Mouse (Mus musculus): ENCODE results near the gene Prdx6b. TPM values are rescaled to one million over a fixed set of nuclear protein-coding genes. Genes with fewer than 3 reads are reported as not detected.

The Prdx6b gene
- total RNA-seq, 2 experiments from 2014 or later, result not detected

DNA sequence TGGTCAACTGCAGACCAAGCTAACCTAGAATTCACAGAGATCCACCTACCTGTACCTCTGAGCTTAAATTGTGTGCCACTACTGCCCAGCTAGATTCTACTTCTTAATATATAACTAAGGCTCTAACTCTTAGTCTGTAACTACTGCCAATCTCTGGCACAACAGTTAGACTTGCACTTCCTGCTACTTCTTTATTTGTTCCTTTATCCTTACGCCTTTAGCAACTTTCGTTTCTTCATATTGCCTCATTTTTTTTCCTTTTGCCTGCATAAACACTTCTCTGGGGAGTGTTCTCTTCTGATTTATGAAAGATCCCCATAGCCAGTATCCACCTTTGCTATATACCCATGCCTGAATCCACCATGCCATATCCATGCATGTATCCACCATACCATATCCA is 11.7 kb downstream of the Prdx6b start:
- no peak for TF ChIP-seq CTCF (conservative IDR thresholded peaks at IDR 0.05)
- Histone ChIP-seq H3K4me3 (no peak overlapping the region), H3K27ac (no peak overlapping the region)
- no peak for DNase-seq (ENCODE audit: low spot score in 2 of 2)

DNA sequence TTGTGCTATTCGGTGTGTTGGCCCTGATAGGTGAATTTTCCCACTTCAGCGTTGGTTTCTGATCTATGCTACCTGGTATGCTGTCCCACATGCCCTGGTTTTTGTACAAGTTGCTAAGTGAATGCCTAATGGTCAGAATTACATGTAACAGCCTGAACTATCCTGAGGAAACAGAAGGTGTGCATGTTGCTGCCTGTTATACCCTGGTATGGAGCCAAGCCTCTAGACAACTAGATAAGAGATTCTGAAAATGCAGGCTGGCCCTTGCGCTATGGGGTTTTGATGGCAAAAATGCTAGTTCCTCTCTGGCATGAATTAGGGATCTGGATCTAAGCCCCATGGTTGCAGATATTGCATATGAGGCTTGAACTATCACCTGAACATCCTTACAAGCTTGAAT is 15.4 kb downstream of the Prdx6b start:
- DNase-seq (ENCODE audit: low spot score in 2 of 2), result no peak
- Histone ChIP-seq H3K27ac (no peak overlapping the region), H3K4me3 (no peak overlapping the region)
- no peak for TF ChIP-seq CTCF (conservative IDR thresholded peaks at IDR 0.05)

DNA sequence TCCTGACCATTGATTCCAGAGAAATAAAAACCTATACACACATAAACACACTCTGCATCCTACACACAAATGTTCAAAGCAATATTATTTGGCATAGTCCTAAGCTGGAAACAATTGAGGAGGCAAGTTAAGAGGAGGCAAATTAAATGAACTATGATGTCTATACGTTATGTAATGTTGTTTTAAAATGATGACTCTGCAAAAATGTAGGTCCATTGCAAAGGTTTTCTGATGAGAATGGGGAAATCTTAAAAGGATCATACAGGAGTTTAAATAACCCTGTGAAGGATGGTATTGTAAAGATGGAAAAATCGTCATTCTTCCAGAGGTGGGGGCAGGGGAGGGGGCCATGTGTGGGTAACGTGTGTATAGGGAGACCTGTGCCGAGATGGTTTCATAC is 17.5 kb downstream of the Prdx6b start:
- TF ChIP-seq CTCF (conservative IDR thresholded peaks at IDR 0.05), result no peak
- no peak for DNase-seq (ENCODE audit: low spot score in 2 of 2)
- Histone ChIP-seq H3K4me3 (no peak overlapping the region), H3K27ac (no peak overlapping the region)

DNA sequence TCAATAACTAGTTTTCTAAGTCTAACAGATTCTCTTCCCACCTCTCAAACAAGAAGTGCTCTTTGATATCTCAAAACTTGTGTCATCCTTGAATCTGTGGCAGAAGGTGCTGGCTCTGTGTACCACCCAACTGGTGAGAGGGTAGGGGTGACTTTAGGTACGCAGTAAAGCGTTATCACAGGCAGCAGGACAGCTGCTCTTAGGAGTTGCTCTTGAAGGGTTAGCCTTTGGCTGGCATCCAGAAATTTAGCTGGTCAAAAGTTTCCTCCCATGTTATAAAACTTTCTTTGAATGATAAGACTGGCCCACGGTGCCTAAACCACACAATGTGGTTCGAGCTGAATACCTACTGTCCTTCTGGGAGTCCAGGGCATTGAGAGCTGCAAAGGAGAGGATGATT is 18.5 kb downstream of the Prdx6b start:
- Histone ChIP-seq H3K27ac (no peak overlapping the region), H3K4me3 (no peak overlapping the region)
- no peak for DNase-seq (ENCODE audit: low spot score in 2 of 2)
- no peak for TF ChIP-seq CTCF (conservative IDR thresholded peaks at IDR 0.05)

DNA sequence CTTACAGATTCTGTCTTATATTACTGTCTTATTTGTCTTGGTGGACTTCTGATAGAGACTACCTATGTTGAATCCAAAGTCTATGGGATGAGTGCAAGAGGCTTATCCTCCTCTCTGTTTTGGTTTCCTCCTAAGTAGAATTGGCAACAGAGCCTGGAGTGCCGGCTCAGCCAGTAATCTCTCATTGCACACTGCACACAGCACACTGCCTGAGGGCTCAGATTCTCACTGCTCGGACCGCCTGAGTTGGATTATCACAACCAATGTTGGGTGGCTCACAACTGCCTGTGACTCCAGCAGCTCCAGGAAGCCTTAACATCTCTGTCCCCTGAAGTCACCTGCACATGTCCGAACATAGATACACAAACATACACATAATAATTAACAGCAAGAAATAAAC is 19.1 kb downstream of the Prdx6b start:
- no peak overlapping the region for H3K27ac ChIP-seq
- H3K4me3 ChIP-seq, result no peak overlapping the region
- no peak for TF ChIP-seq CTCF (conservative IDR thresholded peaks at IDR 0.05)
- no peak for DNase-seq (ENCODE audit: low spot score in 2 of 2)

DNA sequence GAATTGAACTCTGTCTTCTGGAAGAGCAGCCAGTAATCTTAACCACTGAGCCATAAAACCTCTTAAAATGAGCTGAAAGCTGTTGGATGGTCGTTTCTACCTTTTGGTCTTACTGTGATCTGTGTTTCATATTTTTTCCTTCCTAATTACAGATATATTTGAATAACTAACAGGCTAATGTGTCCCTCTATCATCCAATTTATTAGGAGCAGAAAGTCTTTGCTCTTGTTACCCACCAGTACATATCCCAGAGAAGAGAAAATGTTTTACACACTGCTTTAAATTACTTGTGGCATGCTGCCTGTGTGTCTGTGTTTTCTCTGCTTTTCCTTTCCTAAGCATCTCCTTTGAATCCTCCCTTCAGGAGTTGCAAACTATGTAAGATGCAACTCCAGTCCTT is 21.9 kb downstream of the Prdx6b start:
- no peak for TF ChIP-seq CTCF (conservative IDR thresholded peaks at IDR 0.05)
- no peak overlapping the region for H3K4me3 ChIP-seq
- H3K27ac ChIP-seq, result peak overlapping the region; percentile 99; the same call in 1 of the 2 replicates
- no peak for DNase-seq (ENCODE audit: low spot score in 2 of 2)

DNA sequence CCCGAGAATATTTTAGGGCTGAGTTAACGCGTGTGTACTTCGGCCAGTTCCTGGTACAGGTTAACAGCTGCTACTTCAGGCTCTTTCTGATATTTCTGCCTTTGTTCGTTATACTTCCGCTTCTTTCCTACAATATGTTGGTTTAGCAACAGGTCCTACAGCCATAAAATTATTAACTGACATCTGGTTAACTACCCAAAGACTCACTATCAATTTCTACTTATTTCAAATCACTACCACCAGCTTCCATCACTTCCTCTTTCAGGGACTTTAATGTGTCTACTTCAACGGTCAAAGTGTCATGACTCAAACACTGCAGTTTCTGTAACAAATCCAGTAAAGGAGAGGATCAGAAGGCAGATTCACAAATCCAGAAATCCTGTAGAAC is 22.6 kb downstream of the Prdx6b start:
- Histone ChIP-seq H3K27ac (peak overlapping the region; percentile 99), H3K4me3 (peak overlapping the region; percentile 85)
- TF ChIP-seq CTCF (conservative IDR thresholded peaks at IDR 0.05), result no peak
- DNase-seq (ENCODE audit: low spot score in 2 of 2), result no peak

DNA sequence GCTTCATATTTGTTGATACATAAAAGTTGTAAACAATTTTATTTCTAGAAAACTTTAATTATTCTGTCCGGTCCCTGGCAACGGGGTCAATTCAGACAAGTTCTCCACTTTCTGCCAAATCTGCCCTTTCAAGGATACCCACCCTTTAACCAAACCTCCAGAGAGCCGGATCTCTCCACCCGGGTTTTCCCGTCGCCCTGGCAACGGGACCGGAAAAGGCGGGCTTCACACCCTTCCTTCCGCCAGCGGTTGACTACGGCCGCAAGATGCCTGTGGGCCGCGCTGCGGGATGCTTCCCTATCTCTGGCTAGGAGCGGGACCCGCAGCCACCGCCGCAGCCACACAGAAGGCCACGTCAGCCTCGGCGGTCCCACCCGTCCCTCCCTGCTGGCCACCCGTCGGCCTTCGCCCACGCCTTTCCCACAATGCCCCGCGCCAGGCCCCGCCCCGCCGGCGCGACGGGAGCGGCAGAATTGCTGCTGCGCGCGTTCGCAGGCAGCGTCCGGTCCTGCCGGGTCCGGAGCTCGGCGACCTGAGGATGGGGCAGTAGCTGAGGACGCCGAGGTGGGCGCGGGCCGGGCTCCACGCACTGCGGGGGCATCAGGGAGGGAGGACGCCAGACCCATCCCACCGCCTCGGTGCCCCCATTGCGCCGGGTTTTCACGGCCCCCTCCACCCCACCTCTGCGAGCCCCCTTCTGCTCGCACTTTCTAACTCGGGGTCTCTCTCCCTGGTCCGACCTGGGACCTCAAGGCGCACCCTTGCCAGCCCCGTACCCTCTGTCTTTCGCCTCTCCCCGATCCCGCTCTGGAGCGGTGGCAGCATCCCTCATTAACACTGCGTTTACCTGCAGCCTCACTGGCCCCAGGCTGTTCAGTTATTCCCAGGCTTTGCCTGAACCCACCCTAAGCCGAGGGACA is 23.2 kb downstream of the Prdx6b start, which contains the start of gene Dnajc10:
TSS of gene Dnajc10 (plus strand) at position 225 of the 920 bp plus-strand sequence.
- peak within 1 kb of the TSS; percentile 99 for H3K27ac ChIP-seq
- peak within 1 kb of the TSS; percentile 85 for H3K4me3 ChIP-seq
- no peak for TF ChIP-seq CTCF (conservative IDR thresholded peaks at IDR 0.05)
- peak; percentile 89 to 90 for DNase-seq (ENCODE audit: low spot score in 2 of 2)

DNA sequence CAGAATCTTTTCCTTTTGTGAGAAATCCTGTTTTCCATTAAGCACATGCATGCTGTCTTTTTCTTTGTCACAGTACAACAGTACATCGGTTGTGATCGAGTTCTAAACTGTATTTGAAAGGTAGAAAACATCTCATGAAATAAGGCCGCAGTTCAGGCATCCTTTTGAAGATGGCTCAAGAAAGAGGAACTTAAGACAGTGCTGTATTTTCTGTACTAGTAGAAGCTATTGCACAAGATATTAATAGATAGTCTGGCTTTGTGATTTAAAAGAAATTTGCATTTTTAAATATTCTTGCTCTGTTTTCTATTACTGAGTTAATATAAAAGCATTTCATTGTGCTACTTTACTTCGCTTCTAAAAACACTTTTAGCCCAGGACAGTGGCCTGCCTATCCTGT is 30.6 kb downstream of the Prdx6b start:
- H3K27ac ChIP-seq, result no peak overlapping the region
- DNase-seq (ENCODE audit: low spot score in 2 of 2), result no peak
- no peak overlapping the region for H3K4me3 ChIP-seq
- no peak for TF ChIP-seq CTCF (conservative IDR thresholded peaks at IDR 0.05)

DNA sequence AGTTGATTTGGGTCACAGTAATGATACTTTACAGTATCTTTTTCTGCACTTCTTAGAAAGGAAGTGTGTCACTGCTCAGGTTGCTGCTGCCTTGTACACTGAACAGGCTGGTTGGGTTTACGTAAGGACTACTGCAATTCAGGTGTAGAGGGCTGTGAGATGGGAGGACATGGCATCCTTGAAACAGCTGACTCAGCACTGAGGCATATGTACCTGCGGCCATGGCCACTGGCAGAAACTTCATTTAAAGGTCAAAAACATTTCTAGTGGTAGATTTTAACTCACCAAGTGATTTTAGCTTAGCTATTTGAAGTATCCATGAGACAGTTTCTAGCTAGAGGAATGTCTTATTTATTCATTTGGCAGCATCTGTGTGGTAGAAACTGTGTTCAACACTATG is 33.5 kb downstream of the Prdx6b start:
- TF ChIP-seq CTCF (conservative IDR thresholded peaks at IDR 0.05), result no peak
- no peak overlapping the region for H3K27ac ChIP-seq
- DNase-seq (ENCODE audit: low spot score in 2 of 2), result no peak
- no peak overlapping the region for H3K4me3 ChIP-seq

DNA sequence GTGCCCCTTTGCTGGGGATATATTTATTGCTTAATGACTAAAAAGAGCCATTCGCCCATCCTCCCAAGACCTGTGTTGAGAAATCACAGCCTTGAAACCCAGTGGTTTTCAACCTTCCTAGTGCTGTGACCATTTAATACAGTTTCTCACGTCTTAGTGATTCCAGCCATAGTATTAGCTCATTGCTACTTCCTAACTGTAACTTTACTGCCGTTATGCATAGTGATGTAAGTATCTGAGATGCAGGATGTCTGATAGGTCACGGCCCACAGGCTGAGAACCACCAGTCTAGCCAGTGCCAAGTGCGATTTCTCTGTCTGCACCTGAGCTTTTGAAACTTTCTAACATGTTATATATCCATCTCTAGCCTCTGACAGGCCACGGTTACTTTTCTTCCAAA is 35.0 kb downstream of the Prdx6b start:
- DNase-seq (ENCODE audit: low spot score in 2 of 2), result no peak
- no peak for TF ChIP-seq CTCF (conservative IDR thresholded peaks at IDR 0.05)

DNA sequence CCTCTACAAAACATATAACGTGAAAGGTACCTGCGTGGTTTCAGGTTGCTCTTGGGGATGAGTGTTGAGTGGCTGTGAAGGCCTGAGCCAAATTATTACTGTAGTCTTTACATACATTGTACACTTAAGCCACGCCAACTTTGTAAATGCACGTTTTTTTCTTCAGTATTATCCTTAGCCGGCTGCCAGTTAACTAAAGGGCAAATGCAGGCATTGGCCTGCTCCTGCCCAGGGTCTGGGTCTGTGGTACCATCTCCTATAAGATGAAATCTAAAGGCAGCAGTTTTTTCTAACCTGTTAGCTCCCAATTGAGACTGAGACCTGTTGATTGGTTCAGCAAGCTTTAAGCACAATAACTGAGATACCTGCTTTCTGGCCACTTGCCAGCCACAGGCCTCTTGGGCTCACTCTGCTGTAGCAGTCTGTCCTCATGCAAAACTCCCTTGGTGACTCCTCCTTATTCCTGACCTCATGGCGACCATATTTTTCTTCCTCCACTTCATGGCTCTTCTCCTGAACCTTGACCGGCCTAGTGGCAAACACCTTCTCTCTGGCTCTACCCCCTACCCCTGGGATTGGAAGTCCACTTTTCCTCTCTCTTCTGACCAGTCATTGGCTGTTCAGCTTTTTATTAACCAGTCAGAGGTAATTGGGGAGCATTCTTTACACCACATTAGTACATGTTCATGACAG is 36.8 kb downstream of the Prdx6b start:
- no peak for DNase-seq (ENCODE audit: low spot score in 2 of 2)
- Histone ChIP-seq H3K27ac (no peak overlapping the region), H3K4me3 (no peak overlapping the region)
- no peak for TF ChIP-seq CTCF (conservative IDR thresholded peaks at IDR 0.05)

More for the DNA sequence above, 35.0 kb downstream of the Prdx6b start:
- Histone ChIP-seq H3K4me3 (no peak overlapping the region), H3K27ac (no peak overlapping the region)

DNA sequence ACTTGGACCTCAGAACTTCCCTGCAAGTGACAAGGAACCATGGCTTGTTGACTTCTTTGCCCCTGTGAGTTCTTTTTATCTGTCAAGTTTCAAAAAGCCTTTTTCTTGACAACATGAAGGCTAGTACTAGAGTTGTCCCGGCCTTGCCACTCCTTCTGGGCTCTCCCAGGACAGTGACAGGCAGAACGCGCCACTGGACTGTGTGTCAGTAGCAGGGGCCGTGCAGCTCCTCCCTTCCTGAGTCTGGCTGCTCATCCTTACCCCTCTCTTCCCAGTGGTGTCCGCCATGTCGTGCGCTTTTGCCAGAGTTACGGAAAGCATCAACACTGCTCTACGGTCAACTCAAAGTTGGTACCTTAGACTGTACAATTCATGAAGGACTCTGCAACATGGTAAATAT is 48.3 kb downstream of the Prdx6b start:
- no peak overlapping the region for H3K27ac ChIP-seq
- no peak for DNase-seq (ENCODE audit: low spot score in 2 of 2)
- no peak overlapping the region for H3K4me3 ChIP-seq
- no peak for TF ChIP-seq CTCF (conservative IDR thresholded peaks at IDR 0.05)

Other genes with a start within 250 kb of the Prdx6b start
- gene Pde1a, start 163.0 kb upstream of the Prdx6b start, total RNA-seq (2021), result 100 to 1,000 TPM; 144 to 153 TPM
- 10 to 100 TPM; 61.4 to 62.7 TPM for gene Dnajc10, start 23.0 kb downstream of the Prdx6b start, total RNA-seq (2021)
- 10 to 100 TPM; 29.3 to 33.6 TPM for gene Frzb, start 155.2 kb downstream of the Prdx6b start, total RNA-seq (2021)